Mouse (Mus musculus) myocyte (in vitro differentiated cells): ENCODE results near the gene Pwp2.

ENCODE experiments used
- MAX ChIP-seq: IDR thresholded peaks from one replicate; pipeline ENCODE4 v1.6.1; 2011; ENCODE audit warnings: low read depth, mild to moderate bottlenecking, control low read depth
- MYOD1 ChIP-seq, 3 experiments: IDR thresholded peaks; one replicate each; pipeline ENCODE4 v1.6.1; 2011; ENCODE audit warnings: control low read depth in 2 of 3, low read depth in 2 of 3, mild to moderate bottlenecking in 2 of 3, moderate library complexity in 1 of 3; ENCODE audit not compliant: insufficient read length in 2 of 3, control insufficient read depth in 1 of 3
- MYOG ChIP-seq, 3 experiments: IDR thresholded peaks; one replicate each; pipeline ENCODE4 v1.6.1; 2011; ENCODE audit warnings: control low read depth in 2 of 3, low read depth in 2 of 3, mild to moderate bottlenecking in 2 of 3; ENCODE audit not compliant: insufficient read length in 2 of 3, control insufficient read depth in 1 of 3, insufficient read depth in 1 of 3
- POLR2A ChIP-seq: IDR thresholded peaks from one replicate; pipeline ENCODE4 v1.6.1; 2011; ENCODE audit warnings: low read depth, mild to moderate bottlenecking, control low read depth, moderate library complexity; ENCODE audit not compliant: insufficient read length
- POLR2AphosphoS2 ChIP-seq: IDR thresholded peaks from one replicate; pipeline ENCODE4 v1.6.1; 2011; ENCODE audit warnings: low read depth, control low read depth; ENCODE audit not compliant: insufficient read length
- TCF12 ChIP-seq: IDR thresholded peaks from one replicate; pipeline ENCODE4 v1.6.1; 2011; ENCODE audit warnings: mild to moderate bottlenecking, control low read depth; ENCODE audit not compliant: poor library complexity, insufficient read depth, severe bottlenecking
- USF1 ChIP-seq: IDR thresholded peaks from one replicate; pipeline ENCODE4 v1.6.1; 2011; ENCODE audit warnings: low read depth, mild to moderate bottlenecking, control low read depth, moderate library complexity

DNA sequence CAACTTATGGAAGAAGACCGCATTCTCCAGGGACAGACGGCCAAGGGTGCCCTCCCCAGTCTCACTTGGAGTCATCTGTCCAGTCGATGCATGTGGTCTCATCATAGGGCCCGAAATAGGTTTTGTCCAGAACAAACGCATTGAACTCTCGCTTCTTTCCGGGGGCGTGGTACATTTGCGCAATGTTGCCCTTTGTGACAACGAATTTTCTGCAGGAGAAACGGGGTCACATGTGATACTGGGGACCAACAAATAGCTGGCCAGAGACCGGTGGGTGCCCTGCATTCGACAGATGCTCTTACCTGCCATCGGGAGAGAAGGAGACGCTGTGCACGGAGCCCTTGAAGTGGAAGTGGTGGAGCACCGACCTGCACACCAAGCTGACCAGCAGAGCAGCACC, 2.6 kb downstream of the Pwp2 start:
- TF ChIP-seq POLR2A = no peak
- no peak for TF ChIP-seq TCF12
- no peak for TF ChIP-seq POLR2AphosphoS2
- TF ChIP-seq MAX = no peak
- no peak for TF ChIP-seq USF1
- no peak for TF ChIP-seq MYOG (IDR thresholded peaks at IDR 0.05; ENCODE audit: control insufficient read depth in 1 of 3, insufficient read depth in 1 of 3, insufficient read length in 2 of 3, low read depth in 2 of 3)
- no peak for TF ChIP-seq MYOD1 (IDR thresholded peaks at IDR 0.05; ENCODE audit: control insufficient read depth in 1 of 3, insufficient read length in 2 of 3, low read depth in 2 of 3)
